Mouse (Mus musculus) kidney, postnatal 25 days (tissue): ENCODE results near the gene Sirt4.

Experiments
- DNase-seq, 2 experiments: peaks; one replicate each; pipeline ENCODE4 v3.0.0; 2021; ENCODE audit warnings: mixed read lengths in 2 of 2

Sirt4 gene

GRCm38 (mm10) chr5:115469791-115470190, 14.7 kb downstream of the Sirt4 start:
- peak; percentile 39 to 73 for DNase-seq

- DNase-seq, result no peak
These were observed 18.7 kb downstream of the Sirt4 start, which contains the start of gene Pla2g1b for GRCm38 (mm10) chr5:115465642-115466420. Pla2g1b (plus strand) TSS chr5:115466262.

- no peak for DNase-seq
These were observed 20.0 kb downstream of the Sirt4 start for GRCm38 (mm10) chr5:115464408-115465115.

GRCm38 (mm10) chr5:115458918-115459317, 25.6 kb downstream of the Sirt4 start:
- no peak for DNase-seq

- no peak for DNase-seq
These were observed 28.7 kb downstream of the Sirt4 start for GRCm38 (mm10) chr5:115455838-115456237.

GRCm38 (mm10) chr5:115454422-115455090, 30.0 kb downstream of the Sirt4 start:
- DNase-seq, result no peak

GRCm38 (mm10) chr5:115450410-115451317, 33.9 kb downstream of the Sirt4 start:
- DNase-seq, result no peak

- no peak for DNase-seq
These were observed 35.3 kb downstream of the Sirt4 start for GRCm38 (mm10) chr5:115449247-115449646.

- DNase-seq, result no peak
These were observed 37.4 kb downstream of the Sirt4 start for GRCm38 (mm10) chr5:115447108-115447507.

GRCm38 (mm10) chr5:115444130-115444529, 40.4 kb downstream of the Sirt4 start:
- no peak for DNase-seq

GRCm38 (mm10) chr5:115442663-115443062, 41.9 kb downstream of the Sirt4 start:
- DNase-seq, result peak in 1 of 2 experiments; percentile 17

- DNase-seq, result peak; percentile 75
These were observed 43.2 kb downstream of the Sirt4 start for GRCm38 (mm10) chr5:115441205-115441849.

- no peak for DNase-seq
These were observed 45.9 kb downstream of the Sirt4 start for GRCm38 (mm10) chr5:115438667-115439066.

- DNase-seq, result no peak
These were observed 46.6 kb downstream of the Sirt4 start for GRCm38 (mm10) chr5:115437945-115438315.

GRCm38 (mm10) chr5:115437242-115437944, 47.1 kb downstream of the Sirt4 start:
- DNase-seq, result no peak

GRCm38 (mm10) chr5:115436421-115437124, 48.0 kb downstream of the Sirt4 start:
- peak; percentile 29 to 66 for DNase-seq

- DNase-seq, result no peak
These were observed 48.7 kb downstream of the Sirt4 start for GRCm38 (mm10) chr5:115435755-115436379.

GRCm38 (mm10) chr5:115434853-115435754, 49.4 kb downstream of the Sirt4 start:
- DNase-seq, result no peak

- no peak for DNase-seq
These were observed 50.2 kb downstream of the Sirt4 start for GRCm38 (mm10) chr5:115434280-115434852.
